Mouse (Mus musculus) E14TG2a.4 (cell line): ENCODE data around the gene Olfr1321.
A peak's percentile ranks its signal among the peaks of the same experiment; 100 is the strongest.

Experiments used
- H3K27me3 ChIP-seq: 2 replicates; pipeline ENCODE4 v1.6.1; 2014; ENCODE audit warnings: low read length, control low read depth; ENCODE audit not compliant: insufficient read depth
- H3K36me3 ChIP-seq: 2 replicates; pipeline ENCODE4 v1.6.1; 2014; ENCODE audit warnings: low read length, control low read depth; ENCODE audit not compliant: insufficient read depth
- H3K4me1 ChIP-seq: replicated peaks from 2 replicates; pipeline ENCODE4 v1.6.1; 2014; ENCODE audit warnings: low read depth, low read length, control low read depth
- H3K4me3 ChIP-seq: replicated peaks from 2 replicates; pipeline ENCODE4 v1.5.1; 2014; ENCODE audit warnings: mild to moderate bottlenecking, low read length
- H3K9me3 ChIP-seq: 2 replicates; pipeline ENCODE4 v1.6.1; 2014; ENCODE audit warnings: low read length, control low read depth
- CTCF ChIP-seq: conservative IDR thresholded peaks from 2 replicates; pipeline ENCODE4 v1.5.1; 2014; ENCODE audit warnings: low read length
- NANOG ChIP-seq: IDR thresholded peaks from 2 replicates; pipeline ENCODE4 v1.6.1; 2014; ENCODE audit warnings: borderline replicate concordance, low read length, mixed read lengths
- POU5F1 ChIP-seq: IDR thresholded peaks from 2 replicates; pipeline ENCODE4 v1.6.1; 2014; ENCODE audit warnings: low read length, borderline replicate concordance

The Olfr1321 gene

GRCm38 (mm10) chrX:49734959-49735358 is at the start of gene Olfr1321:
TSS of gene Olfr1321 (minus strand) at chrX:49735059.
- no peak within 1 kb of the TSS for H3K4me3 ChIP-seq
- H3K36me3 ChIP-seq = no peaks in the 10 kb centered on the region
- TF ChIP-seq NANOG (no peak), CTCF (no peak), POU5F1 (no peak)
- H3K27me3 ChIP-seq = no peaks in the 10 kb centered on the region
- H3K4me1 ChIP-seq = no peaks in the 10 kb centered on the region
- H3K9me3 ChIP-seq = no peaks in the 10 kb centered on the region

DNA sequence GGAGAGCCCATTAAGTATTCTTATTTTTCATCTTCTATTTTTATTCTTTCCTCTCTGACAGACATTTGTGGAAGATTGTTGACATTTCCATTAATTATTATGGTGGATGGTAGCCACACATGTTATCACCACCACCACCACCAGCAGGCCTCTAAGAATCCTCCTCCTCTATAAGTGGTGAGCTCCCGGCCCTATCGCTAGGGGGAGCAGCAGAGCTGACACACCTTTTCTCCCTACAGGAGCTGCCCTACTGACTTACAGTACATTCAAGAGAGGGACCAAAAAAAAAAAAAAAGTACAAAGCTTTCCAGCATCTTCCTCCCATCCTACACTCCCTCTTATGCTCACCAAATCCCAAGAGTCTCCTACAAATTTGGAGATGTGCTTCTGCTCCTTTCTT is 36.0 kb upstream of the Olfr1321 start:
- H3K4me1 ChIP-seq = no peaks in the 10 kb centered on the region
- H3K27me3 ChIP-seq = no peaks in the 10 kb centered on the region
- no peaks in the 10 kb centered on the region for H3K9me3 ChIP-seq

GRCm38 (mm10) chrX:49745192-49745591 is 10.3 kb upstream of the Olfr1321 start:
- H3K9me3 ChIP-seq = no peaks in the 10 kb centered on the region
- TF ChIP-seq NANOG = peak; percentile 37; the same call in 1 of the 2 replicates
- no peak for TF ChIP-seq POU5F1
- no peaks in the 10 kb centered on the region for H3K36me3 ChIP-seq
- peaks cover 5% of the 10 kb centered on the region; the same call in 1 of the 2 replicates for H3K4me1 ChIP-seq
- H3K27me3 ChIP-seq = no peaks in the 10 kb centered on the region
- no peak overlapping the region for H3K4me3 ChIP-seq

More for the DNA sequence above, 36.0 kb upstream of the Olfr1321 start:
- H3K4me3 ChIP-seq = no peak overlapping the region
- TF ChIP-seq CTCF = 0 out of 2 replicates have a peak, but pooled peaks have one; percentile 12
- TF ChIP-seq POU5F1 = no peak
- H3K36me3 ChIP-seq = no peaks in the 10 kb centered on the region
